Mouse (Mus musculus): ENCODE data around the gene Map1a.

DNA sequence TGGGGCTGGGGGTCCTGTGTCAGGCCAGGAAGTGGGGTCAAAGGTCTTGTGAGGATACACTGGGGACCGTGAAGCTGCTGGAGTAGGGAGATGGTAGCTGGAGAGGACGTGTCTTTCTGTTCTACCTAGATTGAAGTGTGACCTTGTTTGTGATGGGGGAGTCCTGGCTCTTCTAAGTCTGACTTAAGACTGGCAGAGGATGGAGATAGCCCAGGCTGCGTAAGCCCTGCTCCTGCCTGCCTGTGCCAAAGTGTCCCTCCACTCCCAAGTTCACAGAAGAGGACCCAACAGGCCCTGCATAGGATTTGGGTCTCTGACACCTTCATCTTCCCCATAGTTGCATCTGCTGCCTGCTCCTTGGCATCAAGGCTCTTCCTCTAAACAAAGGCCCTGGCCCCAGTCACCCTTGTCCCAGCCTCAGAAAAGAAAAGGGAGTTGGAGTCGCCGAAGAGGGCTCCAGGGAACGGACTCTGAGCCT is 7.4 kb downstream of the Map1a start:
- TF ChIP-seq EP300 (optimal IDR thresholded peaks at IDR 0.05): no peak
- TF ChIP-seq CTCF (IDR thresholded peaks at IDR 0.05; ENCODE audit: low read depth): no peak
